Mouse (Mus musculus) heart, embryonic 14.5 days (tissue): ENCODE measurements at regions not wholly inside any gene's neighbourhood (a gene's known extent, or its start where the extent isn't known, plus 50 kb on each side); places are given as distances from the start of the nearest gene placed in this dataset.

ENCODE experiments used
- ATAC-seq: fragments of 200-750 bp; cut with Nextera tagmentation; 2 replicates; pipeline ENCODE4 v1.8.0; 2017; ENCODE audit warnings: low read depth, moderate TSS enrichment; ENCODE audit not compliant: insufficient number of reproducible peaks, insufficient read depth, low FRiP score
- H3K27ac ChIP-seq, 2 experiments: fragments of 200-500 bp in 1 of 2; fragments of 300-500 bp in 1 of 2; sonication (generic) in 1 of 2; replicated peaks in 1 of 2; 2 replicates each; pipeline ENCODE4 v1.5.1; 2012 to 2014; ENCODE audit warnings: low read depth in 2 of 2, low read length in 2 of 2, control low read depth in 1 of 2, mild to moderate bottlenecking in 1 of 2, mixed read lengths in 1 of 2; ENCODE audit not compliant: control insufficient read depth in 1 of 2, insufficient read depth in 1 of 2
- H3K27me3 ChIP-seq: fragments of 300-500 bp; sonication (generic); 2 replicates; pipeline ENCODE4 v1.6.1; 2014; ENCODE audit warnings: mild to moderate bottlenecking, low read length, control low read depth; ENCODE audit not compliant: control insufficient read depth, insufficient read depth
- H3K36me3 ChIP-seq: fragments of 300-500 bp; sonication (generic); 2 replicates; pipeline ENCODE4 v1.6.1; 2014; ENCODE audit warnings: mild to moderate bottlenecking, control low read depth, low read length, mixed read lengths; ENCODE audit not compliant: control insufficient read depth, insufficient read depth
- H3K4me1 ChIP-seq, 2 experiments: fragments of 200-500 bp in 1 of 2; fragments of 300-500 bp in 1 of 2; sonication (generic) in 1 of 2; 2 replicates each; pipeline ENCODE4 v1.6.1; 2012 to 2014; ENCODE audit warnings: low read length in 2 of 2, control low read depth in 1 of 2, mixed read lengths in 1 of 2; ENCODE audit not compliant: control insufficient read depth in 2 of 2, insufficient read depth in 2 of 2
- H3K4me2 ChIP-seq: fragments of 300-500 bp; sonication (generic); 2 replicates; pipeline ENCODE4 v1.6.1; 2014; ENCODE audit warnings: mild to moderate bottlenecking, low read length
- H3K4me3 ChIP-seq, 2 experiments: fragments of 200-500 bp in 1 of 2; fragments of 300-500 bp in 1 of 2; sonication (generic) in 1 of 2; 2 replicates each; pipeline ENCODE4 v1.5.1; 2012 to 2014; ENCODE audit warnings: low read length in 2 of 2, mild to moderate bottlenecking in 2 of 2, control low read depth in 1 of 2, low read depth in 1 of 2, moderate library complexity in 1 of 2; ENCODE audit not compliant: control insufficient read depth in 1 of 2, insufficient read depth in 1 of 2
- H3K9ac ChIP-seq: fragments of 300-500 bp; sonication (generic); 2 replicates; pipeline ENCODE4 v1.6.1; 2014; ENCODE audit warnings: mild to moderate bottlenecking, low read length
- H3K9me3 ChIP-seq: fragments of 300-500 bp; sonication (generic); 2 replicates; pipeline ENCODE4 v1.6.1; 2016; ENCODE audit warnings: low read length, control low read depth; ENCODE audit not compliant: control insufficient read depth
- WGBS: fragments of 180-500 bp; shearing (Covaris S2); extraction: QIAGEN DNeasy Blood & Tissue Kit; methylation state at CpG from one replicate; pipeline ENCODE4 v1.1.7; 2014; 5-methylcytosine and 5-hydroxymethylcytosine counted together

- no peaks in the 10 kb centered on the region for H3K36me3 ChIP-seq
- H3K27ac ChIP-seq: no peak overlapping the region
- H3K4me1 ChIP-seq: peaks cover 5 to 21% of the 10 kb centered on the region in 2 experiments
- H3K4me2 ChIP-seq: no peak overlapping the region
- 78% methylated on average over 4 of the region's 4 CpGs for WGBS
- no peak overlapping the region for H3K4me3 ChIP-seq
- no peaks in the 10 kb centered on the region for H3K9me3 ChIP-seq
- no peak for ATAC-seq
- no peak overlapping the region for H3K9ac ChIP-seq
- no peaks in the 10 kb centered on the region for H3K27me3 ChIP-seq
These were observed 82.7 kb downstream of the Pmp22 start for GRCm38 (mm10) chr11:63211501-63211900.

GRCm38 (mm10) chr11:63213043-63213442, 84.3 kb downstream of the Pmp22 start:
- no peak for ATAC-seq
- Histone ChIP-seq H3K36me3 (no peaks in the 10 kb centered on the region), H3K27me3 (no peaks in the 10 kb centered on the region), H3K9me3 (no peaks in the 10 kb centered on the region), H3K27ac (no peak overlapping the region), H3K9ac (no peak overlapping the region), H3K4me1 (peaks cover 5 to 21% of the 10 kb centered on the region in 2 experiments), H3K4me3 (no peak overlapping the region), H3K4me2 (no peak overlapping the region)
- 10% methylated on average over 6 of the region's 6 CpGs for WGBS

GRCm38 (mm10) chr11:63213901-63214425, 85.2 kb downstream of the Pmp22 start:
- H3K36me3 ChIP-seq: no peaks in the 10 kb centered on the region
- H3K4me3 ChIP-seq: no peak overlapping the region
- H3K9me3 ChIP-seq: no peaks in the 10 kb centered on the region
- H3K4me1 ChIP-seq: peaks cover 5 to 21% of the 10 kb centered on the region in 2 experiments
- H3K27ac ChIP-seq: no peak overlapping the region
- peak overlapping the region; percentile 47 for H3K4me2 ChIP-seq
- WGBS: 31% methylated on average over 19 of the region's 19 CpGs
- H3K27me3 ChIP-seq: no peaks in the 10 kb centered on the region
- H3K9ac ChIP-seq: no peak overlapping the region
- no peak for ATAC-seq

- no peak for ATAC-seq
- H3K4me1 ChIP-seq: peaks cover 9 to 34% of the 10 kb centered on the region in 2 experiments
- peak overlapping the region in 1 of 2 experiments; percentile 62; a peak in 1 of 4 replicates for H3K27ac ChIP-seq
- 83% methylated on average over 2 of the region's 2 CpGs for WGBS
- H3K9me3 ChIP-seq: no peaks in the 10 kb centered on the region
- no peak overlapping the region for H3K4me3 ChIP-seq
- H3K27me3 ChIP-seq: no peaks in the 10 kb centered on the region
- H3K9ac ChIP-seq: no peak overlapping the region
- no peak overlapping the region for H3K4me2 ChIP-seq
- H3K36me3 ChIP-seq: no peaks in the 10 kb centered on the region
These were observed 87.2 kb downstream of the Pmp22 start for GRCm38 (mm10) chr11:63215993-63216392.

- Histone ChIP-seq H3K4me1 (peaks cover 11 to 34% of the 10 kb centered on the region in 2 experiments), H3K4me2 (no peak overlapping the region), H3K9me3 (no peaks in the 10 kb centered on the region), H3K27me3 (no peaks in the 10 kb centered on the region), H3K4me3 (no peak overlapping the region), H3K27ac (no peak overlapping the region), H3K9ac (no peak overlapping the region), H3K36me3 (no peaks in the 10 kb centered on the region)
- WGBS: 56% methylated on average over 3 of the region's 3 CpGs
- ATAC-seq: no peak
These were observed 88.3 kb downstream of the Pmp22 start for GRCm38 (mm10) chr11:63217049-63217448.

- Histone ChIP-seq H3K4me2 (no peak overlapping the region), H3K4me3 (no peak overlapping the region), H3K27me3 (no peaks in the 10 kb centered on the region), H3K27ac (no peak overlapping the region), H3K4me1 (peaks cover 4 to 7% of the 10 kb centered on the region in 2 experiments), H3K9ac (no peak overlapping the region), H3K36me3 (no peaks in the 10 kb centered on the region), H3K9me3 (no peaks in the 10 kb centered on the region)
- WGBS: 91% methylated on average over 3 of the region's 3 CpGs
- ATAC-seq: no peak
These were observed 97.7 kb downstream of the Pmp22 start for GRCm38 (mm10) chr11:63226471-63226870.

- H3K4me2 ChIP-seq: no peak overlapping the region
- H3K27me3 ChIP-seq: no peaks in the 10 kb centered on the region
- H3K36me3 ChIP-seq: no peaks in the 10 kb centered on the region
- 85% methylated on average over 6 of the region's 6 CpGs for WGBS
- H3K27ac ChIP-seq: no peak overlapping the region
- no peak overlapping the region for H3K9ac ChIP-seq
- no peak overlapping the region for H3K4me3 ChIP-seq
- H3K4me1 ChIP-seq: peaks cover 3 to 7% of the 10 kb centered on the region in 2 experiments; a peak in 3 of 4 replicates
- H3K9me3 ChIP-seq: no peaks in the 10 kb centered on the region
- no peak for ATAC-seq
These were observed 102.0 kb downstream of the Pmp22 start for GRCm38 (mm10) chr11:63230786-63231185.
